Mouse (Mus musculus) MEL (cell line): ENCODE measurements around the gene BC052040. TPM values are rescaled to one million over a fixed set of nuclear protein-coding genes. Genes with fewer than 3 reads are reported as not detected.

Experiments
- DNase-seq: peaks from one replicate; pipeline ENCODE4 v3.0.0; 2011; ENCODE audit warnings: low read depth, low spot score
- H3K27ac ChIP-seq: 2 replicates; pipeline ENCODE4 v1.5.1; 2012; ENCODE audit warnings: low read depth, mild to moderate bottlenecking, control low read depth, low read length, moderate library complexity; ENCODE audit not compliant: control insufficient read depth
- H3K27me3 ChIP-seq, 2 experiments: fragments of 150-350 bp in 1 of 2; sonication (generic) in 1 of 2; 2 replicates each; pipeline ENCODE4 v1.6.1; 2012; ENCODE audit warnings: low read length in 2 of 2, mild to moderate bottlenecking in 2 of 2, improper control_type of control experiment in 1 of 2, moderate library complexity in 1 of 2; ENCODE audit not compliant: insufficient read depth in 2 of 2, control insufficient read depth in 1 of 2
- H3K36me3 ChIP-seq, 2 experiments: 2 replicates each; pipeline ENCODE4 v1.6.1; 2012 to 2014; ENCODE audit warnings: low read length in 2 of 2, improper control_type of control experiment in 1 of 2, inconsistent platforms in 1 of 2, mild to moderate bottlenecking in 1 of 2; ENCODE audit not compliant: insufficient read depth in 2 of 2, control insufficient read depth in 1 of 2
- H3K4me1 ChIP-seq, 2 experiments: fragments of 150-350 bp in 1 of 2; sonication (generic) in 1 of 2; 2 replicates each; pipeline ENCODE4 v1.6.1; 2012; ENCODE audit warnings: low read length in 2 of 2, improper control_type of control experiment in 1 of 2, mild to moderate bottlenecking in 1 of 2; ENCODE audit not compliant: insufficient read depth in 2 of 2, control insufficient read depth in 1 of 2
- H3K4me3 ChIP-seq, 2 experiments: fragments of 150-350 bp in 1 of 2; sonication (generic) in 1 of 2; 2 replicates each; pipeline ENCODE4 v1.5.1; 2012; ENCODE audit warnings: low read depth in 2 of 2, low read length in 2 of 2, mild to moderate bottlenecking in 2 of 2, moderate library complexity in 2 of 2, control low read depth in 1 of 2, improper control_type of control experiment in 1 of 2; ENCODE audit not compliant: control insufficient read depth in 1 of 2, insufficient read depth in 1 of 2
- H3K79me2 ChIP-seq: 2 replicates; pipeline ENCODE4 v1.6.1; 2012; ENCODE audit warnings: mild to moderate bottlenecking, low read length, moderate library complexity; ENCODE audit not compliant: control insufficient read depth, poor library complexity, insufficient read depth
- H3K9ac ChIP-seq: 2 replicates; pipeline ENCODE4 v1.6.1; 2012; ENCODE audit warnings: low read depth, mild to moderate bottlenecking, control low read depth, low read length, moderate library complexity; ENCODE audit not compliant: control insufficient read depth, poor library complexity, severe bottlenecking
- H3K9me3 ChIP-seq: fragments of 150-350 bp; sonication (generic); replicated peaks from 2 replicates; pipeline ENCODE4 v1.6.1; 2012; ENCODE audit warnings: mild to moderate bottlenecking, low read length, improper control_type of control experiment, moderate library complexity; ENCODE audit not compliant: insufficient read depth
- CHD1 ChIP-seq: IDR thresholded peaks from 2 replicates; pipeline ENCODE4 v1.6.1; 2012; ENCODE audit warnings: low read depth, mild to moderate bottlenecking, inconsistent platforms, low read length, improper control_type of control experiment
- CHD2 ChIP-seq: IDR thresholded peaks from 2 replicates; pipeline ENCODE4 v1.6.1; 2011; ENCODE audit warnings: low read length, improper control_type of control experiment
- CTCF ChIP-seq, 3 experiments: IDR thresholded peaks in 2 of 3; conservative IDR thresholded peaks in 1 of 3; 2 replicates each; pipeline ENCODE4 v1.5.1; 2011 to 2012; ENCODE audit warnings: low read length in 3 of 3, low read depth in 2 of 3, mild to moderate bottlenecking in 2 of 3, improper control_type of control experiment in 1 of 3, inconsistent platforms in 1 of 3, mixed read lengths in 1 of 3, moderate library complexity in 1 of 3; ENCODE audit not compliant: control insufficient read depth in 1 of 3, insufficient read depth in 1 of 3, poor library complexity in 1 of 3, severe bottlenecking in 1 of 3
- ELF1 ChIP-seq: IDR thresholded peaks from 2 replicates; pipeline ENCODE4 v1.6.1; 2014; ENCODE audit warnings: low read depth, mild to moderate bottlenecking, inconsistent platforms, low read length, improper control_type of control experiment, moderate library complexity
- EP300 ChIP-seq, 2 experiments: IDR thresholded peaks; 2 replicates each; pipeline ENCODE4 v1.6.1; 2011; ENCODE audit warnings: improper control_type of control experiment in 2 of 2, low read length in 2 of 2, low read depth in 1 of 2, mild to moderate bottlenecking in 1 of 2
- GABPA ChIP-seq: IDR thresholded peaks from 2 replicates; pipeline ENCODE4 v1.6.1; 2012; ENCODE audit warnings: low read depth, mild to moderate bottlenecking, inconsistent platforms, low read length, improper control_type of control experiment, moderate library complexity
- GATA1 ChIP-seq: IDR thresholded peaks from 2 replicates; pipeline ENCODE4 v1.6.1; 2011; ENCODE audit warnings: low read depth, low read length, improper control_type of control experiment
- HCFC1 ChIP-seq: IDR thresholded peaks from 2 replicates; pipeline ENCODE4 v1.6.1; 2012; ENCODE audit warnings: low read depth, mild to moderate bottlenecking, inconsistent platforms, low read length, improper control_type of control experiment, moderate library complexity
- JUND ChIP-seq: IDR thresholded peaks from 2 replicates; pipeline ENCODE4 v1.6.1; 2011; ENCODE audit warnings: low read depth, mild to moderate bottlenecking, improper control_type of control experiment, low read length
- KAT2A ChIP-seq: conservative IDR thresholded peaks from 2 replicates; pipeline ENCODE4 v1.6.1; 2012; ENCODE audit warnings: low read depth, low read length, improper control_type of control experiment, inconsistent platforms
- MAFK ChIP-seq: IDR thresholded peaks from 2 replicates; pipeline ENCODE4 v1.6.1; 2011; ENCODE audit warnings: low read depth, mild to moderate bottlenecking, low read length, improper control_type of control experiment, borderline replicate concordance
- MAX ChIP-seq: IDR thresholded peaks from 2 replicates; pipeline ENCODE4 v1.6.1; 2011; ENCODE audit warnings: low read length, improper control_type of control experiment
- MXI1 ChIP-seq: IDR thresholded peaks from 2 replicates; pipeline ENCODE4 v1.6.1; 2011; ENCODE audit warnings: mild to moderate bottlenecking, low read depth, low read length, improper control_type of control experiment
- NRF1 ChIP-seq: IDR thresholded peaks from 2 replicates; pipeline ENCODE4 v1.6.1; 2014; ENCODE audit warnings: low read depth, mild to moderate bottlenecking, inconsistent platforms, low read length, improper control_type of control experiment, moderate library complexity; ENCODE audit not compliant: poor library complexity, insufficient read depth, severe bottlenecking
- POLR2A ChIP-seq, 2 experiments: IDR thresholded peaks; 2 replicates each; pipeline ENCODE4 v1.6.1; 2011 to 2012; ENCODE audit warnings: low read length in 2 of 2, mild to moderate bottlenecking in 2 of 2, control low read depth in 1 of 2, improper control_type of control experiment in 1 of 2, low read depth in 1 of 2, moderate library complexity in 1 of 2; ENCODE audit not compliant: control insufficient read depth in 1 of 2, insufficient read depth in 1 of 2, poor library complexity in 1 of 2
- RAD21 ChIP-seq: IDR thresholded peaks from 2 replicates; pipeline ENCODE4 v1.6.1; 2011; ENCODE audit warnings: mild to moderate bottlenecking, low read depth, low read length, improper control_type of control experiment
- SIN3A ChIP-seq: IDR thresholded peaks from 2 replicates; pipeline ENCODE4 v1.6.1; 2012; ENCODE audit warnings: low read length, improper control_type of control experiment, inconsistent platforms
- SMC3 ChIP-seq: IDR thresholded peaks from 2 replicates; pipeline ENCODE4 v1.6.1; 2011; ENCODE audit warnings: low read depth, low read length, improper control_type of control experiment
- TAL1 ChIP-seq: IDR thresholded peaks from 2 replicates; pipeline ENCODE4 v1.6.1; 2012; ENCODE audit warnings: mild to moderate bottlenecking, inconsistent platforms, low read length, moderate library complexity, mixed read lengths
- UBTF ChIP-seq: IDR thresholded peaks from 2 replicates; pipeline ENCODE4 v1.6.1; 2012; ENCODE audit warnings: low read depth, mild to moderate bottlenecking, inconsistent platforms, low read length, improper control_type of control experiment, moderate library complexity, borderline replicate concordance; ENCODE audit not compliant: insufficient read depth
- ZC3H11A ChIP-seq: IDR thresholded peaks from 2 replicates; pipeline ENCODE4 v1.6.1; 2012; ENCODE audit warnings: low read depth, mild to moderate bottlenecking, inconsistent platforms, low read length, improper control_type of control experiment
- ZMIZ1 ChIP-seq: IDR thresholded peaks from 2 replicates; pipeline ENCODE4 v1.6.1; 2012; ENCODE audit warnings: low read depth, mild to moderate bottlenecking, inconsistent platforms, low read length, improper control_type of control experiment, moderate library complexity
- polyA plus RNA-seq, 2 experiments: library from polyadenylated mRNA; stranded (reverse) in 1 of 2; unstranded in 1 of 2; fragments of >175 nt in 1 of 2; fragments of >200 nt in 1 of 2; gene quantifications; 2 replicates each; pipeline versions ENCODE4 v1.2.1 to v1.2.4; 2012; ENCODE audit warnings: low replicate concordance in 2 of 2, low read depth in 1 of 2; ENCODE audit not compliant: insufficient read length in 2 of 2, insufficient read depth in 1 of 2, missing spikeins in 1 of 2
- total RNA-seq: library from RNA; depleted of rRNA; stranded (reverse); fragments of 300-350 nt; gene quantifications from 2 replicates; pipeline ENCODE4 v1.2.3, GENCODE M21; 2012

BC052040 gene
- total and polyA plus RNA-seq, 3 experiments = 5.3 to 18.2 TPM; not detected in 1

DNA sequence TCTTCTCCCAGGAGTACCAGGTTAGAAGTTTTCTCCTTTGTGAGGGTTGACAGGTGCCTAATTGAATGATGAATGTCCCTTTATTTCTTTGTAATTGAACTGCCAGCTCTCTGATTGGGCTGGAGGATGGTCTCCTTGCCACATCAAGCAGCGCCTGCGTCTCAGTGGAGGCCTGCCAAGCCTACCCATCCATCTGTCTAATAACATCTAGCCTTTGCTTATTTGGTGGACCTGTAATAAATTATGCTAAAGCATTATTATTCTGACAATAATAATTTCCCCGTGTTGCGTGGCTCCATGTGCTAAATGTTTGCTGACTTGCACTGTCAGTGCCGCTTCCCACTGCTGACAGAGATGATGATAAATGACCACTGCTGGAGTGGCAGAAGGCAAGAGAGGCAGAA lies 49.5 kb downstream of the BC052040 start:
- H3K27ac ChIP-seq = no peak overlapping the region
- no peaks in the 10 kb centered on the region; a peak in 1 of 4 replicates for H3K36me3 ChIP-seq
- H3K4me1 ChIP-seq = no peaks in the 10 kb centered on the region
- no peaks in the 10 kb centered on the region for H3K9me3 ChIP-seq
- DNase-seq = no peak
- no peak overlapping the region for H3K9ac ChIP-seq
- no peak overlapping the region for H3K4me3 ChIP-seq
- TF ChIP-seq CHD2 = no peak
- TF ChIP-seq KAT2A = no peak
- no peak for TF ChIP-seq RAD21
- no peak for TF ChIP-seq ZMIZ1
- no peak for TF ChIP-seq GABPA
- TF ChIP-seq TAL1 = no peak
- TF ChIP-seq EP300 (IDR thresholded peaks at IDR 0.05; ENCODE audit: low read depth in 1 of 2, low read length in 2 of 2) = no peak
- TF ChIP-seq ZC3H11A = no peak
- no peak for TF ChIP-seq CHD1
- TF ChIP-seq ELF1 = no peak
- TF ChIP-seq HCFC1 = no peak
- no peak for TF ChIP-seq SMC3
- TF ChIP-seq MXI1 = no peak
- TF ChIP-seq UBTF = no peak
- TF ChIP-seq POLR2A (IDR thresholded peaks at IDR 0.05; ENCODE audit: control insufficient read depth in 1 of 2, insufficient read depth in 1 of 2, low read depth in 1 of 2, low read length in 2 of 2, poor library complexity in 1 of 2) = no peak
- no peak for TF ChIP-seq CTCF (IDR thresholded peaks at IDR 0.05 in 2 of 3, conservative IDR thresholded peaks at IDR 0.05 in 1 of 3; ENCODE audit: control insufficient read depth in 1 of 3, insufficient read depth in 1 of 3, low read depth in 2 of 3, low read length in 3 of 3, poor library complexity in 1 of 3, severe bottlenecking in 1 of 3)
- no peak for TF ChIP-seq JUND
- no peak for TF ChIP-seq NRF1
- no peak for TF ChIP-seq GATA1
- H3K79me2 ChIP-seq = no peaks in the 10 kb centered on the region
- no peaks in the 10 kb centered on the region for H3K27me3 ChIP-seq

DNA sequence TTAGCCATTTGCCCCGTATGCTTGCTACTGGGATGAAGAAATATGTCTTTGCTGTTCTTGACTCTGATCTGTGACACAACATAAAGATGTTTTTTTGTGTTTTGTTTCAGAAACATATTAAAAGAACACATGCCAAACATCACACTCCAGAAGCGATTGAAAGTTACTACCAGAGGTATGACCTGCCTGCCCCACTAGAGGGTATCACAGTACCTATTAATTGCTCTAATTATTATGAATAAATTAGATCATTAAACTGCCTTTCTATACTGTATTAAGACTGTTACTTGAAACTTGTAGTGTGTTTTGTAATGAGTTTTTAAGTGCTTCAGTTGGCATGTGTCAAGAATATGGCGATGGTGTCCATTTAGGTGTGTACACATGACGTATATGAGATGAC lies 50.3 kb downstream of the BC052040 start:
- Histone ChIP-seq H3K36me3 (no peaks in the 10 kb centered on the region; a peak in 1 of 4 replicates), H3K9me3 (no peaks in the 10 kb centered on the region), H3K27ac (no peak overlapping the region), H3K4me3 (no peak overlapping the region), H3K9ac (no peak overlapping the region), H3K4me1 (no peaks in the 10 kb centered on the region), H3K79me2 (no peaks in the 10 kb centered on the region), H3K27me3 (no peaks in the 10 kb centered on the region)
- no peak for DNase-seq
- TF ChIP-seq MAX (no peak), MAFK (no peak), SIN3A (no peak), RAD21 (peak; percentile 4; the same call in 1 of the 2 replicates)
